Mouse (Mus musculus): ENCODE measurements around the gene Ak5. TPM values are rescaled to one million over a fixed set of nuclear protein-coding genes. Genes with fewer than 3 reads are reported as not detected.
A peak's percentile ranks its signal among the peaks of the same experiment; 100 is the strongest.
"Not testable (repeated sequence)": the region's sequence is repeated elsewhere in the genome, so short reads cannot be mapped to it uniquely, and the experiment has no call there.

Ak5 gene
- 100 to 1,000 TPM; 240 to 257 TPM for total RNA-seq (2021)

GRCm38 (mm10) chr3:152668239-152668638 lies at the start of gene Ak5:
Gene Ak5, minus strand, starts transcription at chr3:152668360.
- DNase-seq (ENCODE audit: extremely low spot score in 1 of 2, low spot score in 1 of 2): no peak

DNA sequence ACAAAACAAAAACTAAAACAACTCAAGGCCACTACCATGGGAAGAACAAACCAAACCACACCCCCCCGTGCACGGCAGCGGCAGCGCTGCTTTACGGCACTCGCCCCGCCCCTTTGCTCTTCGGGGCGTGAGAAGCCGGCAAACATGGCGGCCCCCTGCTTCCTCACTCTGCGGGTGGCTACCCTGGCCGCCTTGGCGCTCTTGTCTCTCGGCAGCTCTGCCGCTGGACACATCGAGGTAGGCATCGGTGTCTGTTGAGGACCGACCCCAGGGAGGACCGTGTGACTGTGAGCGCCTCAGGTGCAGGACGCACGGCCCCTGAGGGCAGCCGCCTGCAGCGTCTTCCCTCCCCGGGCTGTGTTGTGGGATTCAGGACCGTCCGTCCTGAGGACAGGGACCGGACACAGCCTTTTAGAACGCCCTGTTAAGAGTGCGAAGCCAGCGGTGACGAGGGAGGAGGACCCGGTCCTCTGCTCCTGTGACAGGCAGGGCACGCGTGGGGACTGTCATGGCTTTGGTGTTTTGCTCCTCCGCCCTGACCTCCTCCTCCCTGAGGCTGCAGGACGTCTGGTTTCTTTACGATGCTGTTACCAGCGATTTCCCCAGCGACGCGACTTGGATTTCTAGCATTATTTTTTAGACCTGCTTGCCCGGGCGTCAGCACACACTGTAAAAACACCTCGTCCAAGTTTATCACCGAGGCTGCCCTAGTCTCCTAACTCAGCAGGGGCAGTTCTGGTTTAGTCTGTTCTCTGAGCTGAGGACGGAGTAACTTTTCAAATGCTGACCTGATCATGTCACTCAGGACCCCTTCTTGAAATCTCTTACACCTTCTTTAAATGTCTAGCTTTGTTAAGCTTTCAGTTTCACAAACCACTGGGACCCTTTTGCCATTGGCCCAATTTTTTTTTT lies 46.1 kb upstream of the Ak5 start, which contains the start of gene Pigk:
Pigk (plus strand) TSS at position 110 of the 912 bp plus-strand sequence.
- DNase-seq (ENCODE audit: extremely low spot score in 1 of 2, low spot score in 1 of 2): peak; percentile 79 to 89

DNA sequence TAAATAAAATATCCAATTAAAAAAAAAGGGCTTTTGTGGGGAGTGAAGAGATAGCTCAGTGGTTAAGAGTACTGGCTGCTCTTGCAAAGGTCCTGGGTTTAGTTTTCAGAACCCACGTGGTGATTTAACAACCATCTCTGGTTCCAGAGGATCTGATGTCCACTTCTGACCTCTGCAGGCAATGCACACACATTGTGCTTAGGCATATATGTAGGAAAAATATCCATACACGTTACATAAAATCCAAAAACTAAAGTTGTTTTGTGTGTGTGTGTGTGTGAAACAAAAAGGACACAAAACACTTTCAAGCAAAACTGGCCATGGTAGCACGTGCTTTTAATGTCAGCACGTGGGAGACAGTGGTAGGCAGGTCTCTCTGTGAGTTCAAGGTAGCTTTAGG lies 44.8 kb upstream of the Ak5 start:
- DNase-seq (ENCODE audit: extremely low spot score in 1 of 2, low spot score in 1 of 2): no peak

- DNase-seq (ENCODE audit: extremely low spot score in 1 of 2, low spot score in 1 of 2): no peak
These were observed 41.8 kb upstream of the Ak5 start for GRCm38 (mm10) chr3:152709936-152710335.

GRCm38 (mm10) chr3:152707321-152707823 lies 39.2 kb upstream of the Ak5 start:
- no peak for DNase-seq (ENCODE audit: extremely low spot score in 1 of 2, low spot score in 1 of 2)

DNA sequence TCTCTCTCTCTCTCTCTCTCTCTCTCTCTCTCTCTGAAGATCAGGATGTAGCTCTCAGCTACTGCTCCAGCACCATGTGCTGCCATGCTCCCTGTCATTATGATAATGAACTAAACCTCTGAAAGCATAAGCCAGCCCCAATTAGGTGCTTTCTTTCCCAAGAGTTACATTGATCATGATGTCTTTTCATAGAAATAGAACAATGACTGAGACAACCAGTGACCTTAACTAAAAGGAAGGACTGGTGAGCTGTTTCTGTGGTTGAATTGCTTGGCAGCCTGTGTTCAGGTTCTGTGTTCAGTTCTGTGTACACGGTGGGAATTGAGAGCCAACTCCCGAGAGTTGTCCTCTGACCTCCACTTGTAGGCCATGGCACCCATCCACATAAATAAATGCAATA lies 38.7 kb upstream of the Ak5 start:
- no peak for DNase-seq (ENCODE audit: extremely low spot score in 1 of 2, low spot score in 1 of 2)

- no peak for DNase-seq (ENCODE audit: extremely low spot score in 1 of 2, low spot score in 1 of 2)
These were observed 37.7 kb upstream of the Ak5 start for GRCm38 (mm10) chr3:152705826-152706225.

GRCm38 (mm10) chr3:152702274-152702843 lies 34.2 kb upstream of the Ak5 start:
- no peak for DNase-seq (ENCODE audit: extremely low spot score in 1 of 2, low spot score in 1 of 2)

DNA sequence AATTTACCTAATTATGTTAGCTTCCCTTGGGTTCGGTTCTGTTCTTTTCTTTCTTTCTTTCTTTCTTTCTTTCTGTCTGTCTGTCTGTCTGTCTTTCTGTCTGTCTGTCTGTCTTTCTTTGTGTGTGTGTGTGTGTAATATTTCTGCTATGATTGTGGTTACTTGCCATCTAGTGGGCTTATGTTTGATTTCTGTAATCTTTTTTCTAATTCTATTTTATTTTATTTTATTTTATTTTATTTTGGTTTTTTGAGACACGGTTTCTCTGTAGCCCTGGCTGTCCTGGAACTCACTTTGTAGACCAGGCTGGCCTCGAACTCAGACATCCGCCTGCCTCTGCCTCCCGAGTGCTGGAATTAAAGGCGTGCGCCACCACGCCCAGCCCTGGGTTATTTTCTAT lies 33.4 kb upstream of the Ak5 start:
- DNase-seq (ENCODE audit: extremely low spot score in 1 of 2, low spot score in 1 of 2): not testable (repeated sequence)

DNA sequence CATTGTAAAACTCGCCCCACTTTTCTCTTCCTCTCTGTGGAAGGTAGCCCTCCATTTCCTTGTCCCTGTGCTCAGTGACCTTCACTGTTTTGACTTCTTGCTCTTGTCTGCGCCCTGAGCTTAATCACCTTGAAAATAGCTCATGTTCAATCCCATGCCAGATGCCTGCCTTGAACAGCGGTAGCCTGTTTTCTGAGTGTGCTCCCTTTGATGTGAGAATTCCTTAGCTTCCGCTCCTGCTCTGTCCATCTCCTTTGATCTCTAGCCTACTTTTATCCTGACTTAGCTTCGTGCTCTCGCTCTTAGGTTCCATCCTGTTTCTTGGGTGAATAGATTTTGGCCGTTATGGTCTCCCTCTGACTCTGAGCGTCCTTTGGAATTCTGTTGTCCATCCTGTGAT lies 31.1 kb upstream of the Ak5 start:
- no peak for DNase-seq (ENCODE audit: extremely low spot score in 1 of 2, low spot score in 1 of 2)

DNA sequence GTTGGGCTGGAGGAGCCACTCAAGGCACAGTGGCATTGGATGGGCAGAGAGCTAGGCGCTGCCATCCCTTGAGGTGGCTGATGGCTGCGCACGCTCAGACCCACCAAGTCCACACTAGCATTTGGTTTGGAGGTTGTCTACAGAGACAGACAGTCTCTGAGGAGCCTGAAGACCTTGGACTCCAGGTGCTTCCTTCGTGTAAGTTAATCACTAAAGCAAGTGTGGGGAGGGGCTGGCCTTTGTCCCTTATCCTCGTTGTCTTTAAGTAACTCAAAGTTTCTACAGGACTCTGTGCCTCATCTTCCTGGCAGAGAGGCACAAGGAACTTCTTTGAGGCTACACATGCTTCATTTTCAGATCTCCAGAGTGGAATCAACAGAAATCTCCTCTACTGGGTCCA lies 29.9 kb upstream of the Ak5 start:
- DNase-seq (ENCODE audit: extremely low spot score in 1 of 2, low spot score in 1 of 2): no peak

- DNase-seq (ENCODE audit: extremely low spot score in 1 of 2, low spot score in 1 of 2): no peak
These were observed 26.8 kb upstream of the Ak5 start for GRCm38 (mm10) chr3:152694950-152695349.

DNA sequence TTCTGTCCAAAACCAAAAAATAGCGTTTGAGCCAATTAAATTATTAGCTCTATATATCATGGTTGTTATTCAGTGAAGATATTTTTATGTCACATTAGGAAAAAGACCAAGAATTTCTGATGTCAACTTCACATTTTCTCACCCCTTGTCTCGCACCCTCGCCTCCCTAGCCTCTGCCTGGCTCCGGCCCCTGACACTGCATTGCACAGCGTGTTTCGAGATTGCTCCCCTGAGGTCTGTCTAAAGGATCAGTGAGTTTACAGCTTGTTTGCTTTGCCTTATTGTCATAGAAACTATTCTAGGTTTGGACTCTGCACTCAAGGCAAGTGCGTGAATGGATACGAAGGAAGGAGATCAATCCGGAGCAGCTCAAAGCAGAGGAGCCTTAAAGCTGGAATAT lies 20.9 kb upstream of the Ak5 start:
- DNase-seq (ENCODE audit: extremely low spot score in 1 of 2, low spot score in 1 of 2): no peak

GRCm38 (mm10) chr3:152688532-152688931 lies 20.4 kb upstream of the Ak5 start:
- DNase-seq (ENCODE audit: extremely low spot score in 1 of 2, low spot score in 1 of 2): no peak

DNA sequence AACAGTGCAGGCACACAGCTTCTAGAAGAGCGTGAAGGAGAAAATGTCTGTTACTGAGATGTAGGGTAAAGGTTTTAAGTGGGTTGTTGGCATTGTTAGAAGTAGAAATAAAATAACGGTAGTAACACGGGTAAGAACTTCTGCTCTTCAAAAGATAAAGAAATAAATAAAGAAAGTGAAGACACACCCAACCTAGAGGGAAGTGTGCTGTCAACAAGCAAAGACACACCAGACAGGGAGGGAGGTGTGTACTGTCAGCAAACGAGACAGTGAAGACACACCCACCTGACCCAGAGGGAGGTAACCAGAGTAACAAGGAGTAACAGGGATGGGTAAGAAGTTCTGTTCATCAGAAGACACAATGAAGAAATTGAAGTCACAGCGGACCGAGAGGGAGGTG lies 6.5 kb upstream of the Ak5 start:
- DNase-seq (ENCODE audit: extremely low spot score in 1 of 2, low spot score in 1 of 2): no peak

DNA sequence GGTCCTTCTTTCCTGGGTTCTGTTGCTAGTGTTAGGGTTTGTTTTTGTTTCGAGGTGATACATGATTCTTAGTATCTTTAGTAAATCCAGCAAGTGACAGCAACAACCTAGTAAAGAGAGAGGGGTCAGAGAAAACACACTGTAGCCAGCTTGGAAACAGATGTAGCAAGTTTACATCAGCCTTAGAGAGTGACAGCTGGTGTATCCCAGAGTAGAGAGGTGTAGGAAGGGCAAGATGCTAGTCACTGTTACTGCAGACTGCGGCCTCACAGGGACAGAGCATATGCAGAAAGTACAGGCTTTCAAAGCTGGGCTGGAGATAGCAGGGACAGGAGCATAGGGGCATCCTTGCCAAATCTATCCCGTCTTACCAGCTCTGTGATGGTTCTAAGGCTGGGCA lies 1.6 kb upstream of the Ak5 start:
- DNase-seq (ENCODE audit: extremely low spot score in 1 of 2, low spot score in 1 of 2): no peak

GRCm38 (mm10) chr3:152668793-152669192 lies 633 bp upstream of the Ak5 start:
- no peak for DNase-seq (ENCODE audit: extremely low spot score in 1 of 2, low spot score in 1 of 2)

DNA sequence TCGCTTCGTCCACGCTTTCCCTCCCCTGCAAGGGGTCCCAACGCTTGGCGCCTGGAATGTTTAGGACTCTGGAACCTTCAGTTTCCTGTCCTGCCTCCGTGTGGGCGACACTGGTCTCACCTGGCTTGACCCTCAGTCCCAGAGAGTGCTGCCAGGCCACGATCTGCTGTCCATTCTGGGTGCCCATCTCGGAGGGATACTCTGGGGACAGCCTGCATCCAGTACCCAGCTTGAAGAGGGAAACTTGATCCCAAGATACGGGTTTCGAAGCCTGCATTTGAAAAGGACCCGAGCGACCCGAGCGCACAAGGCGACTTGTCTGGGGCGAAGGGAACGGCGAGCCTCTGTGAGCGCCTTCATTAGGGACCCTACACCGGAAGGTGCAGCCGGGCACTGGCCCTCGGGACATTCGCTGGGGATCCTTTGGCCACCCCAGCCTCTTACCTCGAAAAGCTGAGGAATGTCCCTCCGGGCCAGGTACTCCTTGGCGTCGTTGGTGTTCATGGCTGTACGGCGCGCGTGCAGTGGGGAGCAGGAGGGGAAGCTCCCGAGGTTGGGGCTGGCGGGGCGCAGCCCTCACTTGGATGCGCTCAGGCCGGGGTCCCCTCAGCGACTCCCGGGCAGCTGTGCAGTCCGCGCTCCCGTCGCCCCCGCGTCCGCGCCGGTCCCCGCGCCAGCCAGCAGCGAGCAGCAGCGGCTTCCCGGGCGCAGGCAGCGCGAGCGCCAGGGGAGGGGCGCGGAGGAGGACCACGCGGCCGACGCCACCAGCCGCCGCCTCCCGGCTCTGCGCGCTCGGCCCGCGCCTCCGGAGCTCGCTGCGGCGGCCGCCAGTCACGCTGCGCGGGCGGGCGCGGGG lies 576 bp downstream of the Ak5 start:
- DNase-seq (ENCODE audit: extremely low spot score in 1 of 2, low spot score in 1 of 2): peak; percentile 39 to 62

DNA sequence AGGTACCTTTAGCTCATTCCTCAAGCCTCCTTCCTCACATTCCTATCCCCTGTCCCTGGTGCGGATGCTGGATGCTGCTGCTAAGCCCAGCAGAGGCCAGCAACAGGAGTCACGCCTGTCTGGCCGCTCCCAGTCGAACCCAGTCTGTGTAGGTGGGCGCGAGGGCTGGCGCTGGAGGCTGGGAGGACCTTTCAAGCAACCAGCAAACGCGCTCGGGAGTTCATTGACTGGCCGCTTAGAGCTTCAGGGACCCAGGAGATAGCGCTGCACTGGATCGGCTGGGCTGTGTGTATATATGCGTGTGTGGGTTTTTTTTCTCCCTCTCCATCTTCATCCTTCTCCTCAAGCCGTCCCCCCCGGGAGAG lies 1.2 kb downstream of the Ak5 start:
- peak; percentile 28 to 31 for DNase-seq (ENCODE audit: extremely low spot score in 1 of 2, low spot score in 1 of 2)

- DNase-seq (ENCODE audit: extremely low spot score in 1 of 2, low spot score in 1 of 2): no peak
These were observed 9.6 kb downstream of the Ak5 start for GRCm38 (mm10) chr3:152658592-152658991.

DNA sequence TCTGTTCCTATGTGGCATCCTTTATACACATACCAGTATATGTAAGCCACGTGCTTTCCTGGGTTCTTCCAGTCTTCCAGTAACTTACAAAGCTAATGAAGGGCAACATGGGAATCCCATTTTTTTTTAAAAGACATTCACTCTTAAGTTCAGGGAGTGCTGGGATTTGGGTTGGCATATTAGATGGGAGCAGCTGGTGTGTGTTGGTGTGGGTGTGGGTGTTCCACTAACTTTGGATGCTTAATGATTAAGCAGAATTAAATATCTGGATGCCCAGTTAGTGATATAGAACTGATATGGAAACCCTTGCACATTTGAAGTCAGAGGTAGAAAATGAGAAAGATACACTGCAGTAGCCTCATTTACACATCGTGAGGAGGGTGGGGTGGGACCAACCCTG lies 16.2 kb downstream of the Ak5 start:
- DNase-seq (ENCODE audit: extremely low spot score in 1 of 2, low spot score in 1 of 2): no peak

All from layer of hippocampus, postnatal 25 days (tissue).